Mouse (Mus musculus) gastrocnemius, adult 2 months (tissue): ENCODE measurements around the gene Lmod3. TPM values are rescaled to one million over a fixed set of nuclear protein-coding genes. Genes with fewer than 3 reads are reported as not detected.

Experiments
- DNase-seq: peaks from one replicate; pipeline ENCODE4 v3.0.0; 2022
- H3K27ac ChIP-seq: fragments of 200-600 bp; 2 replicates; pipeline ENCODE4 v1.8.1; 2022; ENCODE audit warnings: mild to moderate bottlenecking
- H3K4me3 ChIP-seq: fragments of 200-600 bp; 2 replicates; pipeline ENCODE4 v1.8.1; 2022; ENCODE audit warnings: mild to moderate bottlenecking, moderate library complexity
- CTCF ChIP-seq: fragments of 200-600 bp; IDR thresholded peaks from 2 replicates; pipeline ENCODE4 v1.8.1; 2022; ENCODE audit warnings: antibody characterized with exemption, mild to moderate bottlenecking, moderate library complexity
- intact Hi-C: fragments of 180-260 bp; cut with DNase I; formaldehyde crosslinking; loops from one replicate; pipeline ENCODE4 v1.15.1; 2025
- total RNA-seq, 2 experiments: library from RNA; stranded (reverse); gene quantifications; 2 replicates each; pipeline ENCODE4 v1.2.3; 2021

The Lmod3 gene
- total RNA-seq, 2 experiments from 2014 or later = 95.4 to 186 TPM

DNA sequence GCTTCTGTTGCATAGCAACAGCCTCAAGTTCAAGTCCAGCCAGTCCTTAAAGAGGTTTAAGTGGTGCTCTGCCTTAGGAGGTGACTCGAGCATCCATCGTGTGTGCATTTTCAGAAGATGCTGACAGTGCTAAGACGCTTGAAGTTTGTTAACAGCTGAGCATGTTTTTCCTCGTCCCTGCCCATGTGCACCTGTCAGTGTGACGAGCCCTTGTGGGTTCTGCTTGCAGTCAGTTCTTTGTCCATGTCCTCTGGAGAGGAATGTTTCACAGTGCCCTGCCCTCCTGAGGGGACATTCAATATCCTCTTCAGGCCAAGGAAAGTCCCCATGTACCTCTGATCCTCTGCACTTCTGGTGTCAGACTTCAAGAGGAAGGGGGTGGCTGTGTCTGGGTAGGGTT lies 12.5 kb downstream of the Lmod3 start:
- intact Hi-C loops = loop anchor here (10.0 kb wide), 1 partner anchor 65 kb away; the partner anchor contains the start of gene Tmf1
- H3K27ac ChIP-seq = peak overlapping the region; percentile 31; the same call in 1 of the 2 replicates
- H3K4me3 ChIP-seq = no peak overlapping the region
- no peak for DNase-seq
- TF ChIP-seq CTCF = no peak

- TF ChIP-seq CTCF = peak; percentile 32
- Histone ChIP-seq H3K27ac (no peak overlapping the region), H3K4me3 (no peak overlapping the region)
- intact Hi-C loops = no loop called here
- no peak for DNase-seq
Measured at GRCm38 (mm10) chr6:97239360-97239759, 13.2 kb downstream of the Lmod3 start.

GRCm38 (mm10) chr6:97236088-97236487 lies 16.5 kb downstream of the Lmod3 start:
- no peak for DNase-seq
- TF ChIP-seq CTCF = no peak
- intact Hi-C loops = no loop called here
- no peak overlapping the region for H3K27ac ChIP-seq
- H3K4me3 ChIP-seq = no peak overlapping the region

DNA sequence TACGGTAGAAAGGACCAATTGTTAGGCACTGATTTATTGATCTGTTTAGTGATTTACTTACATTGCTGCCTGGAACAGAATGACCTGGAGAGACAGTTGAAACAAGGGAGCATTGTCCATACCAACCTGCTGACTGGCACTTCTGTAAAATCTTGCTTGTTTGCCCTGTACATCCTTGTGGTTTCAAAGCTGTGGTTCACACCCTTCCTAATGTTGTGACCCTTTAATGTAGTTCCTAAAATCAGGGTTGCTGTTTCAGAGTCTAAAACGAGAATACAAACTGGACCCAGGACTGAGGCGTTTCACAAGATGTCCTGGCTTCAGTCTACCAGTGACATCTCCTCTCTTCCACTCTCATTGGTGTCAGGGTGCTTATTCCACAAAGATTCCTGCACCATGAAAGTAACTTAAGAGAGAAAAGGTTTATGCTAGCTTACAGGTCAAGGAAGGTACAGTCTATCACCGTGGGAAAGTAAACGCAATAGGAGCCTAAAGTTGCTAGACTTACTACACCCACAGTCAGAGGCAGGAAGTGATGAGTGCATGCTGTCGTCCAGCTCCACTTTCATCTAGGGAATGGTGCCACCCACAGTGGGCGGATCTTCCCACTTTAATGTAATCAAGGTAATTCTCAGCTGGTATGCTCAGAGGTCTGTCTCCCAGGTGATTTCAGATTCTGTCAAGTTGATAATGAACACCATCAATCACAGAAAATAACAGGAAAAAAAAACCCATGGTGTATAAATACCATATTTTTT lies 17.5 kb downstream of the Lmod3 start:
- intact Hi-C loops = no loop called here
- no peak for TF ChIP-seq CTCF
- no peak for DNase-seq
- H3K27ac ChIP-seq = no peak overlapping the region
- no peak overlapping the region for H3K4me3 ChIP-seq

GRCm38 (mm10) chr6:97227067-97227847 lies 25.3 kb downstream of the Lmod3 start:
- Histone ChIP-seq H3K27ac (peak overlapping the region; percentile 69), H3K4me3 (no peak overlapping the region)
- no peak for TF ChIP-seq CTCF
- DNase-seq = no peak
- intact Hi-C loops = no loop called here

- intact Hi-C loops = no loop called here
- H3K27ac ChIP-seq = peak overlapping the region; percentile 69
- no peak for DNase-seq
- H3K4me3 ChIP-seq = peak overlapping the region; percentile 21; the same call in 1 of the 2 replicates
- no peak for TF ChIP-seq CTCF
Measured at GRCm38 (mm10) chr6:97226083-97226491, 26.5 kb downstream of the Lmod3 start.

- DNase-seq = no peak
- intact Hi-C loops = no loop called here
- no peak for TF ChIP-seq CTCF
- H3K27ac ChIP-seq = peak overlapping the region; percentile 86
- peak overlapping the region; percentile 55; the same call in 1 of the 2 replicates for H3K4me3 ChIP-seq
Measured at GRCm38 (mm10) chr6:97224505-97224904, 28.1 kb downstream of the Lmod3 start.

DNA sequence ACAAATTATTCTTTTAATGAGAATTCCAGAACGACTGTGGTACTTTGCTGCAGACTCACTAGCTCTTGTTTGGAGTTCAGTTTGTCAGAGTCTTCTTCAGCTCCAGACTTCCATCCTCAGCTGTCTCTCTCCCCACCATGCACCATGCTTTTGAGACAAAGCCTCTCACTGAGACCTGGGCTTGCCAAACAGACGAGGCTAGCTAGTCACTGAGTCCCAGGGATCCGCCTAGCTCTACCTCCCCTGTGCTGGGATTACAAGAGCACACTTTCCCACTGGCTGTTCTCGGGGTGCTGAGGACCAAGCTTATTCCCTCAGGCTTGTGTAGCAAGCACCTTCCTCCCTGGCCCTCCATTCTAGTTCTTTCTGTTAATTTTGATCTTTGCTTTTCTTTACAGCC lies 29.0 kb downstream of the Lmod3 start:
- peak overlapping the region; percentile 86 for H3K27ac ChIP-seq
- DNase-seq = no peak
- intact Hi-C loops = no loop called here
- H3K4me3 ChIP-seq = peak overlapping the region; percentile 55
- TF ChIP-seq CTCF = no peak

DNA sequence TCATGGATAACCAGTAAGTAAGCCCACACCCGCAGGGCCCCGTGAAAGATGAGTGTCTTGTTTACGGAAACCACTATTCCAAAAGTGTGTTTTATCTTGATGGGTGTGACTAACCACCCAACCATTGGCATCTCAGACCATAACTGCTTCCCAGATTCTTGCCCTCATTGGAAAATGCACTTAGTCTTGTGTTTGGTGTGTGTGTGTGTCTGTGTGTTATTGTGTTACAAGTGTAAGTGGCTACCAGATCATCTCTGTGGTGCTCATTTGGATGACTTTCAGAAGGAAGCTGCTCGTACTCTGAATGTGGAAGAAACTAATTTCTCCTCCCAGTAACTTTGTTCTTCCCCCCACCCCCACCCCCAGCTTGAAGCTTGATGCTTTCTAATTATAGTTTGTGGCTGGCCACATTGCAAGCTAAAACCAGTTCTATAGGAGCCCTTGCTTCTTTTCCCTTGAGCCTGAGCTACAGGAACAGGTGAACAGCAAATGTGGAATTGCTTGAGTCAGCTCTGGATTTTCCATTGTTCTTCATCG lies 29.6 kb downstream of the Lmod3 start:
- peak overlapping the region; percentile 86 for H3K27ac ChIP-seq
- no peak for DNase-seq
- TF ChIP-seq CTCF = no peak
- H3K4me3 ChIP-seq = peak overlapping the region; percentile 55
- intact Hi-C loops = no loop called here

DNA sequence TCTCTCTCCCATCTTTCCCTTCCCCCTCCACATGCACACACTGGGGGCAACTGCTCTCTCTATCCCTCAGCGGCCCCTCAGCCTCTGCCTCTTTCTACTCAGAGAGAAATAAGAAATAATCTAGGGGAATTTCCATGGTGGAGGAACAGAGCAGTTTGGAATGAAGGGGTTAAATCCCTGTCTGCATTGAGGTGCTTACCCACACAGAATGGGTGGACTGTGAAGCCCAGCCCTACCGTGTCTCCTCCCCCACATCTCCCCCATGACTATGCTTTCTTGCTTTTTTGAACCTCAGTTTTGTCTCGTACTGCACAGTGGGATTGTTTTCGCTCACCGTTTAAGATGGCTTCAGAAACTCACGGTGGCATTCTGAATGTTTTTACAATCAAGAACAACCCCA lies 30.2 kb downstream of the Lmod3 start:
- DNase-seq = no peak
- no peak for TF ChIP-seq CTCF
- intact Hi-C loops = no loop called here
- peak overlapping the region; percentile 86 for H3K27ac ChIP-seq
- H3K4me3 ChIP-seq = peak overlapping the region; percentile 55

DNA sequence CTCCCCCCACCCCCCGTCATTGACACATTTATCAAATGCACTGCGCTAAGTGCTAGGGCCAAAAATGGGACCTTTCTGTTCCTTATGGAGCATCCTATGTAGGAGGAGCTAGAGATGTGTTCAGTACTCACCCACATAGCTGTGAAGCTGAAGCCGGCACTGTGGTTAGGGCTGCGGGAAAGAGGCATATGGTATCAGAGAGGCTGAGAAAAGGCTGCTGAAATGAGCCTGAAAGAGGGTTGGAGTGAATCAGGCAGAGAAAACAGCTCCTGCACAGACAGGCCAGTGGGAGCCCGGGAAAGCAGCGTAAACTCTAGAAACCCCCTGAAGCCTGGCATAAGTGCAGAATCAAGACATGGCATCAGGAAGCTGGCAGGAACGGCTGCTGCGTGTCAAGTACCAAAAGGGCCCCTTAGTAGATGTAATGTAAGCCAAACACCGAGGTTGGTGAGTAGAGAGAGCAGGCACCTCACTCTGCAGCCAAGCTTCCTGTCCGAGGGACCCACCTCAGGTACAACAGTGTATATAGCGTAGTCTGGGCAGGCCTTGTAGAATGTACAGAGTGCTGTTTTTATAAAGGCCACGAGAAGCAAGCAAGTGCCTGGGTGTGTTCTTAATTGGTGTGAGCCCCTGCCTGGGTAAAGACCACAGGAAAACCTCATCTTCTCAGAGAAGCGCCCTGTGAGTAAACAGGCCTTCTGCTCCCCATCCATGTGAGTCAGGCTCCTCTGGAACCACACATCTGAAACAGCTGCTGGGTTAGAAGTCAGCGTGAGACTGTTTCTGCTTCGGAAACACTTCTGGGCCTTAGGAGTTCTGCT lies 31.1 kb downstream of the Lmod3 start:
- no peak for TF ChIP-seq CTCF
- DNase-seq = peak; percentile 51
- H3K27ac ChIP-seq = peak overlapping the region; percentile 86
- intact Hi-C loops = no loop called here
- peak overlapping the region; percentile 55 for H3K4me3 ChIP-seq

DNA sequence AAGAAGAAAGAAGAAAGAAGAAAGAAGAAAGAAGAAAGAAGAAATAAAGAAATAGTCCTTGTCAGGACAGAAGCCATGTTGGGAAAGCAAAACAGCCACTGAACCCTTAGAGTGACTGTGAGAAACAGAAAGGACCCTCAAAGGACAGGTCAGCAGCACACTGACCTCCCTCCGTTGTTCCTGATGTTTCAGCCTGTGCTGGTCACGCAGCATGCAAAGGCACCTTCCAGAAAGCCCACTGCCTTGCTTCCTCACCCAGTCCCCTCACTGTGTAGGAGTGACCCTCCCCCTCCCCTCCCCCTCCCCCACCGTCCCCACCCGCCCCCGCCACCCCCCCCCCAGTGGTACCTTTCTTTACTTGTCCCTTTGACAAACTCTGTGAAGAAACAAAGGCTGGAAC lies 31.9 kb downstream of the Lmod3 start:
- no peak for TF ChIP-seq CTCF

More for the DNA sequence above, 31.9 kb downstream of the Lmod3 start:
- Histone ChIP-seq H3K4me3 (no peak overlapping the region), H3K27ac (peak overlapping the region; percentile 43; the same call in 1 of the 2 replicates)
- intact Hi-C loops = no loop called here
- DNase-seq = no peak
